Mouse (Mus musculus) kidney, adult 2 months (tissue): Measurements from ENCODE around the gene Insr.

Experiments
- CTCF ChIP-seq: fragments of 200-500 bp; conservative IDR thresholded peaks from 2 replicates; pipeline ENCODE4 v1.5.1; 2011; ENCODE audit warnings: low read depth, mild to moderate bottlenecking, control low read depth, low read length, moderate library complexity, mixed read lengths; ENCODE audit not compliant: insufficient read depth, insufficient read length
- POLR2A ChIP-seq: fragments of 200-500 bp; IDR thresholded peaks from one replicate; pipeline ENCODE4 v1.6.1; 2011; ENCODE audit warnings: low read depth, low read length, control low read depth

DNA sequence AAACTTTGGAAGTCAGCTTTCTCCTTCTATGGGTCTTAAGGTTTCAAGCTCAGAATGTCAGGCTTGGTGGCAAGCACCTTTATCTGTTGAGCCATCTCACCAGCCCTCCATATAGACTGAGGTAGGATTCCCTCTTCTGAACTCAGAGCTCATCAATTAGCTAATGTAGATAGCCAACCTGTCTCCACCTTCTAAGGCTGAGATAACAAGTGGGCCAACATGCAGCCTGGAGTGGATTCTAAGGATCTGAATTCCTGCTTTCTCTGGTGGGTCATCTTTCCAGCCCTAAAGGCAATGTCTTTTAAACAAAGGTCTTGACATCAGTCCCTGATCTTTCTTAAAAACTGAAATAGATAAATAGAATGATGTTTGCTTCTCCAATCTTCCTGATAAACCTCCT is 70.7 kb downstream of the Insr start:
- TF ChIP-seq POLR2A (no peak), CTCF (no peak)
